Mouse (Mus musculus): ENCODE data around the gene Gm38394. TPM values are rescaled to one million over a fixed set of nuclear protein-coding genes. Genes with fewer than 3 reads are reported as not detected.
A peak's percentile ranks its signal among the peaks of the same experiment; 100 is the strongest.

The Gm38394 gene
- polyA plus RNA-seq, 1 experiment from 2014 or later, result 6.3 TPM

- no peaks in the 10 kb centered on the region for H3K9me3 ChIP-seq (ENCODE audit: control insufficient read depth, low read length)
- WGBS, result 69% methylated on average over 6 of the region's 6 CpGs
- DNase-seq (peak; percentile 26), ATAC-seq (ENCODE audit: low FRiP score, low TSS enrichment) (no peak)
- no peaks in the 10 kb centered on the region for H3K27me3 ChIP-seq (ENCODE audit: control insufficient read depth, insufficient read depth, low read length)
- H3K27ac ChIP-seq (replicated peaks; ENCODE audit: low read depth, low read length), result no peak overlapping the region
- H3K4me1 ChIP-seq (ENCODE audit: control insufficient read depth, insufficient read depth, low read length), result no peaks in the 10 kb centered on the region
- no peak overlapping the region for H3K4me3 ChIP-seq (replicated peaks; ENCODE audit: low read depth, low read length)
- no peak overlapping the region for H3K4me2 ChIP-seq (ENCODE audit: low read length)
- H3K36me3 ChIP-seq (ENCODE audit: control insufficient read depth, insufficient read depth, low read length), result no peaks in the 10 kb centered on the region
- no peak overlapping the region for H3K9ac ChIP-seq (replicated peaks; ENCODE audit: low read length)
These were observed 75.1 kb downstream of the Gm38394 start for GRCm38 (mm10) chr1:133585995-133586537.

DNA sequence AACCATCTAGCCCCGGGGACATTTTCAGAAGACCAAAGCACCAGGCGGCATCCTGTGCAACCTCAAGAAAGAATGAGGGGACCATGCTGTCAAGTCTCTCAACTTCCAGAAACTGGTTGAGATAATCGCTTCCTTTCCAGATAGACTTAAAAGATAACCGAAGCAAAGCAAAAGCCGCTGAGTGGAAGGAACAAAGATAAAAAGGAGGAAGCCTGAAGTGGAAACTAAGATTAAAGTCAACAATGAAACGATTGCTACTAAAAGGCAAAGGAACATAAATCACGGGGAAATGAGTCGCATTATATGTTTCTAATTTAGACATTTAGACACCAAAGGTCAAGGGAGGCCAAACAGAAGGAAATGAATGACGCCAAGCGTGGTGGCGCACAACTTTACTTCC, 89.8 kb downstream of the Gm38394 start:
- H3K27ac ChIP-seq (replicated peaks; ENCODE audit: low read depth, low read length), result no peak overlapping the region
- no peaks in the 10 kb centered on the region for H3K27me3 ChIP-seq (ENCODE audit: control insufficient read depth, insufficient read depth, low read length)
- H3K4me2 ChIP-seq (ENCODE audit: low read length), result no peak overlapping the region
- H3K9me3 ChIP-seq (ENCODE audit: control insufficient read depth, low read length), result no peaks in the 10 kb centered on the region
- no peaks in the 10 kb centered on the region for H3K4me1 ChIP-seq (ENCODE audit: control insufficient read depth, insufficient read depth, low read length)
- DNase-seq (no peak), ATAC-seq (ENCODE audit: low FRiP score, low TSS enrichment) (no peak)
- no peak overlapping the region for H3K9ac ChIP-seq (replicated peaks; ENCODE audit: low read length)
- H3K36me3 ChIP-seq (ENCODE audit: control insufficient read depth, insufficient read depth, low read length), result no peaks in the 10 kb centered on the region
- WGBS, result 93% methylated on average over 11 of the region's 11 CpGs
- H3K4me3 ChIP-seq (replicated peaks; ENCODE audit: low read depth, low read length), result no peak overlapping the region

Other genes starting within 250 kb of the Gm38394 start
- 5.9 and 9.7 TPM in 2 replicates for gene Sox13, start 236.9 kb downstream of the Gm38394 start, polyA plus RNA-seq (2014; fragmentation: Nextera tagmentation; extraction: Ambion mirVana)
- 540 and 556 TPM in 2 replicates for gene Snrpe, start 51.0 kb downstream of the Gm38394 start, polyA plus RNA-seq (2014; fragmentation: Nextera tagmentation; extraction: Ambion mirVana)
- gene Zbed6, start 433 bp downstream of the Gm38394 start, polyA plus RNA-seq (2014; fragmentation: Nextera tagmentation; extraction: Ambion mirVana), result 0.61 TPM in 1 of 2 replicates, not detected in the other
- gene Lax1, start 28.8 kb upstream of the Gm38394 start, polyA plus RNA-seq (2014; fragmentation: Nextera tagmentation; extraction: Ambion mirVana), result not detected in 2 replicates
- 14.1 and 15.6 TPM in 2 replicates for gene Atp2b4, start 139.7 kb upstream of the Gm38394 start, polyA plus RNA-seq (2014; fragmentation: Nextera tagmentation; extraction: Ambion mirVana)
- gene Optc, start 246.7 kb upstream of the Gm38394 start, polyA plus RNA-seq (2014; fragmentation: Nextera tagmentation; extraction: Ambion mirVana), result 3.5 and 4.5 TPM in 2 replicates

Measured in midbrain, embryonic 14.5 days (tissue).